Mouse (Mus musculus) frontal cortex, postnatal 14 days (tissue): ENCODE measurements at regions not wholly inside any gene's neighbourhood (a gene's known extent, or its start where the extent isn't known, plus 50 kb on each side); places are given as distances from the start of the nearest gene placed in this dataset.

ENCODE experiments used
- DNase-seq, 2 experiments: peaks; one replicate each; pipeline ENCODE4 v3.0.0; 2022; ENCODE audit warnings: low spot score in 2 of 2

GRCm38 (mm10) chr2:167757157-167757780 is 67.6 kb upstream of the Tmem189 start:
- no peak for DNase-seq

- DNase-seq, result no peak
Measured at GRCm38 (mm10) chr2:167756721-167757120, 67.1 kb upstream of the Tmem189 start.

- no peak for DNase-seq
Measured at GRCm38 (mm10) chr2:167754929-167755551, 65.4 kb upstream of the Tmem189 start.

GRCm38 (mm10) chr2:167753898-167754297 is 64.3 kb upstream of the Tmem189 start:
- peak in 1 of 2 experiments; percentile 70 for DNase-seq

- no peak for DNase-seq
Measured at GRCm38 (mm10) chr2:167752805-167753556, 63.4 kb upstream of the Tmem189 start.

- no peak for DNase-seq
Measured at GRCm38 (mm10) chr2:167751585-167751984, 62.0 kb upstream of the Tmem189 start.

- DNase-seq, result no peak
Measured at GRCm38 (mm10) chr2:167748297-167748696, 58.7 kb upstream of the Tmem189 start.

- DNase-seq, result no peak
Measured at GRCm38 (mm10) chr2:167747164-167747843, 57.7 kb upstream of the Tmem189 start.

GRCm38 (mm10) chr2:167746344-167746743 is 56.7 kb upstream of the Tmem189 start:
- no peak for DNase-seq

GRCm38 (mm10) chr2:167745409-167745808 is 55.8 kb upstream of the Tmem189 start:
- DNase-seq, result no peak

- DNase-seq, result no peak
Measured at GRCm38 (mm10) chr2:167744080-167744479, 54.5 kb upstream of the Tmem189 start.

GRCm38 (mm10) chr2:167742479-167742878 is 52.9 kb upstream of the Tmem189 start:
- DNase-seq, result no peak

GRCm38 (mm10) chr2:167740516-167741189 is 51.0 kb upstream of the Tmem189 start:
- DNase-seq, result no peak
